Mouse (Mus musculus) embryo, embryonic 11 days (tissue): ENCODE measurements around the gene Ap3s2.

Source experiments
- DNase-seq: peaks from one replicate; pipeline ENCODE4 v3.0.0-alpha.2; 2015

Ap3s2 gene

DNA sequence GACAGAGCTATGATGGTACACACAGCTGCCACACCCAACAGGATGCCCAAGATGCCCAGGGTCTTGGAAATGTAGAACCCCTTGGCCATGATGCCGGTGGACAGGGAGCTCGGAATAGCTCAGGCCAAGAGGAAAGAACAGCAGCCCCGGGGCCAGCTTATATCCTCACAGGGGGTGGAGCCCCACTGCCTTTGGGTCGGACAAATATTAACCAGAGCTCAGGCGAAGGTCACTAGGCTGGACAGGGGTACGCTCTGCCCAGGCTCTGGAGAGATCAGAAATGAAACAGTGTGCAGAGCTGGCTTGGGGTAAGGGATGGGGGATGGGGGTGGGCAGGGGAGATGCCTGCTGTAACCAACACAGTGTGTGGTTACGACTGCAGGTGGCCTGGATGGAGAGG is 78.3 kb downstream of the Ap3s2 start:
- DNase-seq: no peak

DNA sequence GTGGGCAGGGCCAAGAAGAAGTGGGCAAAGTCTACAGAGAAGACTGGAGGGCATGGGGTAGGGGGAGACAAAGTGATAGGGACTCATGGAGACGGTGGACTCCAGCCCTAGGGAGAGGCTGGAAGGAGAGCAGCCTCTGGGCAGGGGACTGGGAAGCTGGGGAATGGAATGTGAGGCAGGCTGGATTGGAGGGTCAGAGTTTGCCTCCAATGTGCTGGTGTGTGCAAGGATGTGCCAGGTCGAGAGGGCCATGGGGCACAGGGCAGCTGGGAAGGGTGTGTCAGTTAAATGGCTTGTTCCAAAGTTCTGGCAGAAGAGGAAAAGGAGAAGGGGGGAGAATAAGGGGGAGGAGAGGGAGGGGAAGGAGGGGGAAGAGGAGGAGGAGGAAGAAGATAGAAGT is 83.2 kb downstream of the Ap3s2 start:
- DNase-seq: no peak

DNA sequence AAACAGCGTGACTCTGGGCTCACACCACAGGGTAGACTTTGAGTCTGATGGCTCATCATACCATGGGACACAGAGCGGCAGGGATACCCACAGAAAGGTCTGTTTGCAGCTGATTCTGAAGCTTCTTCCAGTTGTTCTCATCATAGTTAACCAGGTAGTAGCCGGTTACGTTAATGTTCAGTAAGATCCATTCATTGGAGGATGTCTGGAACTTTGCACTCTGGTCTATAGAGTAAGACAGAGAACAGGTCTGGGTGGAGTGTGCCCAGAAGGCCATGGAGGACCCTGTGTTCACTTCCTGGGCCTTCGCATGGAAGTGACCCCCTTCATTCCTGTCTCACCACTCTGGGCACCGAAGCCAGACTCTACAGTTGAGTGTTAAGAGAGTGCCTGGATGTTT is 85.3 kb downstream of the Ap3s2 start:
- no peak for DNase-seq

DNA sequence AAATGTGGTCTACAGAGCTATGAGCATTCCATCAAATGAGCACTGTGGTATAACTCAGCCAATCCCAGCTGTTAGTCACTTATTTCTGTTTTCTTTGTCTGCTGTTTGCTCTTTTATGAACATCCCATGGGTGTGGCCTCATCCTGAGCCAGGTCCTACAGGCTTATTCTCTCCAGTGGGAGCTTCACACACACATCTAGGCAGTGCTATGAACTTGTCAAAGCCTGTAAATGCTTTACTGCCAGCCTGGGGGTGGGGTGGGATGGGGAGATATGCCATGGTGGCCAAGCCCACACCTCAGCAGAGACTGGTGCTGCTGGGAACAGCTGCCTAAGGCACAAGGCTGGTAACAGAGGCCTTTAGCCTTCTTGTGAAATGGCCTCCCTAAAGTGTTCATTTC is 87.5 kb downstream of the Ap3s2 start:
- DNase-seq: no peak

DNA sequence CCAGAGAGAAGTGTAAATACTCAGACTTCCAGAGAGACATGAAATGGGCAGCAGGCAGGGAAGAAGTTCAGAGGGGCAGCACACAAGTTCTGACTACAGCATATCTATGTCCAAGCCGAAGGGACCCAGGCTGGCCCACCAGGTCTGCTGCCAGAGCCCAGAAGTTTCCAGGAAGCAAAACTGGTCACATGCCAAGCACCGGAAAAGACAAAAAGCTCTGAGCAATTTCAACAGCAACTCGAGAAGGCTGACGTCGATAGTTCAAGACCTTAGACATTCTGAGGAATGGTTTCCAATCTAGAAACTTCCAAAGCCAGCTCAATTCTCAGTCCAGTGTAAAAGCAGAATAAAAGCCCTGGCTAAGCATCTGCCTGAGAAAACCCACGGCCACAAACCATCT is 88.9 kb downstream of the Ap3s2 start:
- DNase-seq: no peak

DNA sequence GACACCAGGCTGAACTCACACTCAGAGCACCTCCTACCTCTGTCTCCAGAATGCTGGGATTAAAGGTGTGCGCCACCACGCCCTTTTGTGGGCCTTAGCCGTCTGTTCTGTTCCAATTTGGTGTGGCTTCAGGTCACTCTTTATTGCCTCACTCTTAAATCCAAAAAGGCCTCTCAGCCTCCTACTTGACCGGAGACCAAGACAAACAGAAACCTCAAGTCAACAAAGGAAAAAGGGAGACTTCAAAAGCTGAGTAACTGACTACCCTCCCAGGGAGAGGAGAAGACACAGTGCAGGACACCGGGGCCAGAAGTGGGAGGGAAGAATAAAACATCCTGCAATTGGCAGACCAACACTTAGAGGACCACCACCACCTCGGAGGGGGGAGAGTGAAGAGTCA is 89.3 kb downstream of the Ap3s2 start:
- no peak for DNase-seq

DNA sequence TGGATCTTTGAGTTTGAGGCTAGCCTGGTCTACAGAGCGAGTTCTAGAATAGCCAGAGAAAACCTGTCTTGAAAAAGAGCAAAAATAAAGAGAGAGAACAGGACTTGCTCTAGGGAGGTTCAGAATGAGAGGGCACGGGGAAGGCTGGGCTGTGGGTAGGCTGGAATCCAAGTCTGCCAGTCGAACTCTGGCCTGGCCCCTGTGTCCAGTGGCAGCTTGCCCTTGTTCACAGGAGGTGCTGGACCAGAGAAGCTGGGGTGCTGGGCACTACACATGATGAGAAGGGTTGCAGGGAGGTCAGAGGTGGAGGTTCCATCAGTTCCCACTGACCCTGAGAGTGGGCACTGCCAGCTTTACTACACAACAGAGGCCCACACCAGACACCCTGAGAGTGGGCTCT is 92.1 kb downstream of the Ap3s2 start:
- no peak for DNase-seq
